Mouse (Mus musculus): ENCODE data around the gene Snx4. TPM values are rescaled to one million over a fixed set of nuclear protein-coding genes. Genes with fewer than 3 reads are reported as not detected.

The Snx4 gene
- polyA plus RNA-seq (2012; rRNA removed): 35.8 and 37.5 TPM in 2 replicates

GRCm38 (mm10) chr16:33251194-33252051, at the start of gene Snx4:
Gene Snx4, plus strand, starts transcription at chr16:33251442.

Other genes starting within 250 kb of the Snx4 start
- gene Iqcg, start 195.2 kb upstream of the Snx4 start, polyA plus RNA-seq (2012; rRNA removed): 2.1 and 4.7 TPM in 2 replicates
- 1,215 and 1,439 TPM in 2 replicates for gene Rpl35a, start 195.0 kb upstream of the Snx4 start, polyA plus RNA-seq (2012; rRNA removed)
- 6.4 and 13.2 TPM in 2 replicates for gene Lmln, start 188.9 kb upstream of the Snx4 start, polyA plus RNA-seq (2012; rRNA removed)
- 17.7 and 19.0 TPM in 2 replicates for gene Osbpl11, start 66.4 kb upstream of the Snx4 start, polyA plus RNA-seq (2012; rRNA removed)
- 21.0 and 29.8 TPM in 2 replicates for gene Zfp148, start 129.4 kb downstream of the Snx4 start, polyA plus RNA-seq (2012; rRNA removed)